Mouse (Mus musculus): ENCODE results near the gene 2410004P03Rik.

- TF ChIP-seq CTCF (IDR thresholded peaks at IDR 0.05; ENCODE audit: insufficient read depth, low read length) (no peak), POLR2A (IDR thresholded peaks at IDR 0.05; ENCODE audit: borderline replicate concordance, extremely low read depth, low read depth, low read length) (no peak)
Measured at GRCm38 (mm10) chr12:17043311-17043710, 31.8 kb upstream of the 2410004P03Rik start.

All from lung, adult 2 months (tissue).